Mouse (Mus musculus) midbrain, embryonic 15.5 days (tissue): ENCODE data around the gene Btg3. TPM values are rescaled to one million over a fixed set of nuclear protein-coding genes. Genes with fewer than 3 reads are reported as not detected.

Source experiments
- ATAC-seq: fragments of 200-750 bp; cut with Nextera tagmentation; replicated peaks from 2 replicates; pipeline ENCODE4 v1.8.0; 2017; ENCODE audit warnings: moderate TSS enrichment
- H3K27ac ChIP-seq: fragments of 300-500 bp; sonication (generic); 2 replicates; pipeline ENCODE4 v1.5.1; 2015; ENCODE audit warnings: mild to moderate bottlenecking, inconsistent platforms
- H3K27me3 ChIP-seq: fragments of 300-500 bp; sonication (generic); replicated peaks from 2 replicates; pipeline ENCODE4 v1.6.1; 2015; ENCODE audit warnings: inconsistent platforms
- H3K36me3 ChIP-seq: fragments of 300-500 bp; sonication (generic); replicated peaks from 2 replicates; pipeline ENCODE4 v1.6.1; 2015; ENCODE audit warnings: inconsistent platforms
- H3K4me1 ChIP-seq: fragments of 300-500 bp; sonication (generic); 2 replicates; pipeline ENCODE4 v1.6.1; 2015; ENCODE audit warnings: inconsistent platforms
- H3K4me2 ChIP-seq: fragments of 300-500 bp; sonication (generic); 2 replicates; pipeline ENCODE4 v1.6.1; 2015; ENCODE audit warnings: inconsistent platforms, mild to moderate bottlenecking, moderate library complexity
- H3K4me3 ChIP-seq: fragments of 300-500 bp; sonication (generic); 2 replicates; pipeline ENCODE4 v1.5.1; 2015; ENCODE audit warnings: mild to moderate bottlenecking, inconsistent platforms
- H3K9ac ChIP-seq: fragments of 300-500 bp; sonication (generic); 2 replicates; pipeline ENCODE4 v1.6.1; 2015; ENCODE audit warnings: mild to moderate bottlenecking, inconsistent platforms
- H3K9me3 ChIP-seq: fragments of 300-500 bp; sonication (generic); 2 replicates; pipeline ENCODE4 v1.6.1; 2016; ENCODE audit warnings: inconsistent platforms
- WGBS: fragments of 180-500 bp; shearing (Covaris S2); methylation state at CpG from one replicate; pipeline ENCODE4 v1.1.7; 2015; ENCODE audit warnings: mixed read lengths; 5-methylcytosine and 5-hydroxymethylcytosine counted together
- polyA plus RNA-seq: library from polyadenylated mRNA; unstranded; fragments of >200 nt; fragmentation: Nextera tagmentation; extraction: Ambion mirVana; gene quantifications from 2 replicates; pipeline ENCODE4 v1.2.1, GENCODE M21; 2015

Gene Btg3
- polyA plus RNA-seq, 1 experiment from 2014 or later = 17.6 TPM

DNA sequence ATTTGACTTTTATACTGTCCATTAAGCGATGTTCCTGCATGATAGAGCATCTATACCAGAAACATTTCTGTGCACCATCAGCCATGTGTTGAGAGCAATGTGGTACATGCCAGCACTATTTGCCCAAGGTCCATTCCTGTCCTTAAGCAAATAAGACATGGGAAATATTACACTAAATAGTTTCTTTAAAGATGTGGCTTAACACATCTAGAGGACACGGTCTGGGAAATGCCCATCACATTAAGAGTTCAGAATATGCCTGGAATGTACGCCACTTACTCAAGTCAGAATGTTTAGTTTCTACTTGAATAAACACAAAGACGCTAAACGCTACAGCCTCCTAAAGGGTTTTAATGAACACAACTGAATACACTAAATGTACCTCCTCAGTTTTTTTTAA lies 93.8 kb downstream of the Btg3 start:
- Histone ChIP-seq H3K27ac (no peak overlapping the region), H3K4me3 (no peak overlapping the region), H3K4me2 (no peak overlapping the region), H3K9ac (no peak overlapping the region), H3K9me3 (no peaks in the 10 kb centered on the region), H3K36me3 (no peaks in the 10 kb centered on the region), H3K27me3 (no peaks in the 10 kb centered on the region), H3K4me1 (no peaks in the 10 kb centered on the region)
- no peak for ATAC-seq
- WGBS = 82% methylated on average over 5 of the region's 5 CpGs

Other genes with a start within 250 kb of the Btg3 start
- 169 and 181 TPM in 2 replicates for gene Cxadr, start 75.7 kb downstream of the Btg3 start, polyA plus RNA-seq
- 7.5 and 8.1 TPM in 2 replicates for gene D16Ertd472e, start 199.5 kb upstream of the Btg3 start, polyA plus RNA-seq